Mouse (Mus musculus): ENCODE data around the gene Pik3r2.

DNA sequence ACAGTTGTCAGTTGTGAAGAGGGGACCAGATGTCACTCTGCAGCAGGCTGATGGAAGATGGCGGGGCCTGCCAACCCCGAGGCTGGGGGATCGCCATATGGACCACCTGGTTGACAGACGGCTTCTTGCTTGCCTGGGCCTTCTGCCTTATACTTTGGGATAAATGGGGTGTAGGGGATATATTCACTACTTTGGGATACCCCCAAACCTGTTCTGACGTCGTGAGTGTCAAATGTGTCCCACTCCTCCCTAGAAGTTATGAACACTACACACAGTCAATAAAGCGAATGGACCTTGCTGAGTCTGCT is 18.3 kb downstream of the Pik3r2 start:
- TF ChIP-seq CTCF (IDR thresholded peaks at IDR 0.05; ENCODE audit: low read depth, low read length) (no peak), POLR2A (IDR thresholded peaks at IDR 0.05; ENCODE audit: insufficient read depth, low read length) (no peak)

Measured in ES-Bruce4 (cell line).